ENCODE assay signal across 36 mouse cellular contexts in genomic region chr19:46662784-46663183, GRCm38 (mm10). TPM values are rescaled to one million over a fixed set of nuclear protein-coding genes. Genes with fewer than 3 reads are reported as not detected.
"Had no signal": no experiment of that assay in that cellular context is flagged by ENCODE, and none has a peak within 500 bp of the region (broad histone marks: within the 10 kb centered on the region; RNA-seq: fewer than 3 reads in every experiment).

No protein-coding gene starts in this region.

- H3K36me3 ChIP-seq: hindbrain, embryonic 15.5 days; kidney, embryonic 15.5 days; limb, embryonic 15.5 days; liver, embryonic 13.5 days had no signal

- H3K9ac ChIP-seq: forebrain, postnatal 0 days; hindbrain, embryonic 13.5 days; hindbrain, embryonic 15.5 days; kidney, embryonic 15.5 days; limb, embryonic 13.5 days; limb, embryonic 15.5 days; liver, embryonic 13.5 days had no signal

- H3K27me3 ChIP-seq: hindbrain, embryonic 13.5 days; hindbrain, embryonic 15.5 days; kidney, embryonic 15.5 days; limb, embryonic 13.5 days; limb, embryonic 15.5 days had no signal

- DNase-seq: forebrain, postnatal 0 days; gastrocnemius, postnatal 14 days; gastrocnemius, postnatal 36 days; heart, adult 18-20 months; heart, postnatal 10 days; kidney, adult 11 months; kidney, adult 2 months; kidney, adult 9 months; kidney, postnatal 14 days; kidney, postnatal 36 days; layer of hippocampus, adult 9-11 months; layer of hippocampus, postnatal 36 days; left cerebral cortex, postnatal 4 days; liver, embryonic 13.5 days had no signal

- H3K4me3 ChIP-seq: hindbrain, embryonic 13.5 days; hindbrain, embryonic 15.5 days; kidney, embryonic 15.5 days; limb, embryonic 13.5 days; limb, embryonic 15.5 days; liver, embryonic 13.5 days had no signal

- H3K4me2 ChIP-seq: heart, embryonic 11.5 days; hindbrain, embryonic 13.5 days; hindbrain, embryonic 15.5 days; kidney, embryonic 15.5 days; limb, embryonic 13.5 days; limb, embryonic 15.5 days; liver, embryonic 13.5 days had no signal

- H3K9me3 ChIP-seq: hindbrain, embryonic 13.5 days; hindbrain, embryonic 15.5 days; kidney, embryonic 15.5 days; limb, embryonic 13.5 days; limb, embryonic 15.5 days; liver, embryonic 13.5 days had no signal

- H3K4me1 ChIP-seq: hindbrain, embryonic 15.5 days had no signal

- ATAC-seq: forebrain, postnatal 0 days; hindbrain, postnatal 0 days; intestine, embryonic 16.5 days had no signal

- H3K27ac ChIP-seq: hindbrain, embryonic 13.5 days; hindbrain, embryonic 15.5 days; hindbrain, postnatal 0 days; kidney, embryonic 15.5 days; kidney, postnatal 0 days; limb, embryonic 13.5 days; limb, embryonic 15.5 days; liver, embryonic 13.5 days had no signal

RNA-seq across cellular contexts. Expression of gene Cyp17a1, which starts 10.2 kb away (rescaled TPM):
- total RNA-seq: forebrain, postnatal 0 days; gastrocnemius, adult 18-20 months; gastrocnemius, adult 8-10 months; gastrocnemius, postnatal 14 days; gastrocnemius, postnatal 36 days; heart, adult 18-20 months; heart, postnatal 10 days; heart, postnatal 25 days; hematopoietic stem cell, adult 5-6 weeks; hindbrain, postnatal 0 days; layer of hippocampus, adult 18-20 months; layer of hippocampus, adult 8-10 months; layer of hippocampus, postnatal 14 days; layer of hippocampus, postnatal 36 days; left cerebral cortex, adult 18-20 months; left cerebral cortex, adult 8-10 months; left cerebral cortex, postnatal 10 days; left cerebral cortex, postnatal 25 days had no signal
- polyA plus RNA-seq: forebrain, postnatal 0 days; hindbrain, embryonic 13.5 days; hindbrain, embryonic 15.5 days; hindbrain, postnatal 0 days; intestine, embryonic 14.5 days; kidney, postnatal 0 days; limb, embryonic 11.5 days; liver, embryonic 13.5 days had no signal
